Mouse (Mus musculus): ENCODE measurements around the gene AI661453. TPM values are rescaled to one million over a fixed set of nuclear protein-coding genes. Genes with fewer than 3 reads are reported as not detected.

The AI661453 gene
- polyA plus RNA-seq, 1 experiment: 1.4 TPM

DNA sequence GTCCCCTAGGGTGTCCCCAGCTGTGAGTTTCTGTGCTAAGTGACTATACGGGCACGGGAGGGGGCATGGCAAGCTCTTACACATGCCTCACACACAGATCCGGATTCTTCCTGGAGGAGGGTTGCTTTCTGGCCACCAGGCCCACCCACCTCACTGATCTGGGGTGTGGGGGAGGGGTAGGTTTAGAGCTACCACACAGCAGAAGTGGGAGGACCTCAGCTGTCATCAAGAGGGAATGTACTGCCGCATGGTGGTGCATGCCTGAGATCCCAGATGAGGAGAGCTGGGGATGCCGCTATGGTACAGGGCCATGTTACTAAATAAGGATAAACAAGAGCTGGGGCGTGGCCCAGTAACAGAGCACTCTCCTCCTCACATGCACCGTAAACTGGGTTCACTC lies 13.8 kb downstream of the AI661453 start:
- Histone ChIP-seq H3K4me3 (ENCODE audit: insufficient read depth, low read length) (no peak overlapping the region), H3K27ac (ENCODE audit: insufficient read depth, low read length) (no peak overlapping the region)

DNA sequence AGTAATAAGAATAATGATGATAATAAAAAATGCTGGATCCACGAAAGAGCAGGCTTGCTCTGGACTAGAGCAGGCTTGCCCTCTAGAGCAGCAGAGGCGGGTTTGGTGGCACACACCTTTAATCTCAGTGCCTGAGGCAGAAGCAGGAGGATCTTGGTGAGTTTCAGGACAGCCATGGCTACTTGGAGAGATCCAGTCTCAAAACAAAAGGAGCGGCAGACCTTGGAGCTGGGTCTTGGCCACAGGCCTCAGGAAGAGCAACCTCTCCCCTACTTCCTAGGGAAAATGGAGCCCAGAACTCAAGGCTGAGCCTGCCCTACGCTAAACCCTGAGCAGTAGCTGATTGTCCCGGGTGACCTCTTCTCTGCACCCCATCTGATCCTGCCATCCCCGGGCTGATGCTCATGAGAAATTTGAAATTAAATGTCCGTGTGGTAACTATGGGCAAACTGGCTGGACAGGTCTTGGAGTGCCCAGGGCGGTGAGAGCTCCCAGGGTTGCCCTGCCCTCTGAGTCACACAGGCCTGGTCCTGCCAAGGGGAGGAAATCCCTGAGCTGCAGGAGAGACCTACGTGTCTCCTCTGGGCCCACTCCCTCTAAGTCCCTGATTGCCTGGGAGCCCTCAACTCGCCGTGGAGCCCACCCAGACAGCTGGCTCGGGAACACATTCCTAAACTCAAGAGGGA lies 14.6 kb downstream of the AI661453 start:
- no peak overlapping the region for H3K27ac ChIP-seq (ENCODE audit: insufficient read depth, low read length)
- TF ChIP-seq CTCF (IDR thresholded peaks at IDR 0.05; ENCODE audit: borderline replicate concordance, insufficient read depth, low read length): no peak
- no peak for TF ChIP-seq POLR2A (IDR thresholded peaks at IDR 0.05; ENCODE audit: low read depth, low read length)
- H3K4me1 ChIP-seq (ENCODE audit: control insufficient read depth, insufficient read depth, low read length): peaks cover 5% of the 10 kb centered on the region; the same call in 1 of the 2 replicates
- H3K4me3 ChIP-seq (ENCODE audit: insufficient read depth, low read length): no peak overlapping the region

More for the DNA sequence above, 13.8 kb downstream of the AI661453 start:
- H3K4me1 ChIP-seq (ENCODE audit: control insufficient read depth, insufficient read depth, low read length): peaks cover 5% of the 10 kb centered on the region; the same call in 1 of the 2 replicates
- TF ChIP-seq CTCF (IDR thresholded peaks at IDR 0.05; ENCODE audit: borderline replicate concordance, insufficient read depth, low read length) (no peak), POLR2A (IDR thresholded peaks at IDR 0.05; ENCODE audit: low read depth, low read length) (no peak)

DNA sequence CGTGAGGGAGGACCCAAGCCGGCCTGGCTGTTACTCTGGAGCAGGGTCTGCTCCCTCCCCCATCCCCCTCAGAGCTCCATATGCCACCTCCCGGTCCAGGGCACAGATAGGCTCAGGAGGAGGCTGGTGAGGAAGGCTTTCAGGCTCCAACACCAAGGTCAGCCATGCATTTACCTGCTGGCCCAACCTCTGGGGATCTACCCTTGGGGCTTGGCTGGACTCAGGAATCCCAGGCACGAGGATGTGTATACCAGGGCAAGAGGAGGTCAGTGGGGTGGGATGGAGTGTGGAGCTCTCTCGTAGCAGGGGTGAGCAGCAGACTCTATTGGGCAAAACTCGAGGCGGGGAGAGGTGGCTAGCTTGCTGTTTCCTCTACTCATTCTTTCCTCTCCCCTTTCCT lies 16.5 kb downstream of the AI661453 start:
- no peak overlapping the region for H3K27ac ChIP-seq (ENCODE audit: insufficient read depth, low read length)
- TF ChIP-seq CTCF (IDR thresholded peaks at IDR 0.05; ENCODE audit: borderline replicate concordance, insufficient read depth, low read length) (no peak), POLR2A (IDR thresholded peaks at IDR 0.05; ENCODE audit: low read depth, low read length) (no peak)
- peaks cover 5% of the 10 kb centered on the region; the same call in 1 of the 2 replicates for H3K4me1 ChIP-seq (ENCODE audit: control insufficient read depth, insufficient read depth, low read length)
- no peak overlapping the region for H3K4me3 ChIP-seq (ENCODE audit: insufficient read depth, low read length)

DNA sequence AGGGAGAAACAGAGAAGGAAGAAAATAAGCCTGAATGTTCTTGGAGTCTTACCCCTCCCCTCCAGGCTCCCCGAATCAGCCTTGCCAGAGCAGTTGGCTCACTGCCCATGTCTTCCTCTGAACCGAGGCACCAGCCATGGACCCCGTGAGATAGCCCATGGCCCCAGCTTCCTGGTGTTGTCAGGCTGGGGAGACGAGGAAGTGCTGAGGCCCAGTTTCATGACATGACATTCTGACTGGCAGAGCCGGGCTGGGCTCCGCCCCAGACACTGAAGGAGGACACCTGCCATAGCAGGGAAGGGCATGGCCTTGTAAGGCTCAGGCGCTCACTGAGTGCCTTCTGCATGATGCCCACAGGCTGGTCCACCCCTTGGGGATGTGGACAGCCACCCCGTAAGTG lies 18.3 kb downstream of the AI661453 start:
- no peak overlapping the region for H3K4me3 ChIP-seq (ENCODE audit: insufficient read depth, low read length)
- H3K27ac ChIP-seq (ENCODE audit: insufficient read depth, low read length): no peak overlapping the region
- 0 out of 2 replicates have a peak, but pooled peaks cover 2% of the 10 kb centered on the region for H3K4me1 ChIP-seq (ENCODE audit: control insufficient read depth, insufficient read depth, low read length)
- TF ChIP-seq CTCF (IDR thresholded peaks at IDR 0.05; ENCODE audit: borderline replicate concordance, insufficient read depth, low read length) (no peak), POLR2A (IDR thresholded peaks at IDR 0.05; ENCODE audit: low read depth, low read length) (no peak)

DNA sequence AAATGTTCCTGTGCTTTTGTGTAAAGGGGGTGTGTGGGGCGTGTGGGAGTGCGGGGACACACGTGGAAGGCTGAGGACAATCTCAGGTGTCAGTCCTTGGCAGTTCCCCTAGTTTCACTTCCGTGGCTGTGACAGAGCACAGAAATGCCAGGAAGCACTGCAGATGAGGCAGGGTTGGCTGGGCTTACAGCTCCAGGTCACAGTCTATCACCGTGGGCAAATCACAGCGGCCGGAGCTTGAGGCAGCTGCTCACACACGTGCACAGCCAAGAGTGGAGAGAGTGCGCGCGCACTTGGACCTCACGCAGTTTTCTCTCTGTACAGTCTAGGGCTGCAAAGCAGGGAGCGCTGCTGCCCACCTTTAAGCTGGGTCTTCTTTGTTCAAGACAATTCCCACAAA lies 21.9 kb downstream of the AI661453 start:
- H3K27ac ChIP-seq (ENCODE audit: insufficient read depth, low read length): no peak overlapping the region
- TF ChIP-seq POLR2A (IDR thresholded peaks at IDR 0.05; ENCODE audit: low read depth, low read length) (no peak), CTCF (IDR thresholded peaks at IDR 0.05; ENCODE audit: borderline replicate concordance, insufficient read depth, low read length) (no peak)
- H3K4me3 ChIP-seq (ENCODE audit: insufficient read depth, low read length): no peak overlapping the region
- H3K4me1 ChIP-seq (ENCODE audit: control insufficient read depth, insufficient read depth, low read length): 0 out of 2 replicates have a peak, but pooled peaks cover under 1% of the 10 kb centered on the region

DNA sequence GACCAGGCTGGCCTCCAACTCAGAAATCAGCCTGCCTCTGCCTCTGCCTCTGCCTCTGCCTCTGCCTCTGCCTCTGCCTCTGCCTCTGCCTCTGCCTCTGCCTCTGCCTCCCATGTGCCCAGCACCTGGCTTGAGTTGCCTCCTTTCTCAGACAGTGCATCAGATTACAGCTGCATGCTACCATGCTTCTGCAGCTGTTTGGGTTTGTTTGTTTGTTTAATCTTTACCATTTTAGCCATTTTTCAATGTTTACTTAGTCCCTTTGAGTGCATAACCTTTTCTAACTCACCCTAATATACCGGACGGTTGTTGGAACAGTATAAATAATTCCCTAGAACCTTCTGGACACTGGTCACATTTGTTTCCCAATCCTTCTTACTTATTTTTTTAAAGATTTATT lies 22.5 kb downstream of the AI661453 start:
- H3K27ac ChIP-seq (ENCODE audit: insufficient read depth, low read length): no peak overlapping the region

DNA sequence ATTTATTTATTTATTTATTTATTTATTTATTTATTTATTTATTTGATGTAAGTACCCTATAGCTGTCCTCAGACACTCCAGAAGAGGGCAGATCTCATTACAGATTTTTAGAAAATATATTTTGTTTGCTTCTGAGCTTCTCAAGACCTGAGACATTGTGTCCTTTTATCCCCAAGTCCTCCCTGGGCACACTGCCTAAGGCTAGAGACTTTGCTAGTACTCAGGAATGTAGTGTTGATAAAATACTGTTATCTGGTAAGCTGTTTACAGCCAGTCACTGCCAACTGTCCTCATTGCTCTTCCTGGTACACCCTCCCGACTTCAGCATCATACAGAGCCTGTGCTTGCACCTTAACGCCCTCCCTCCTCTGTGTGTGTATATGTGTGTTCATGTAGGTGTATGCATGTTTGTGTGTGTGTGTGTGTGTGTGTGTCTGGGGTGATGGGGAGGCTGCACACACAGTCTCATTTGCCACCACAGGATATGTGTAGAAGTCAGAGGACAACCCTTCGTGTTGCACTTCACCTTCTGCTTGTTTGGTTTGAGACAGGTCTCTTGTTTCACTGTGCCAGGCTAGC lies 23.0 kb downstream of the AI661453 start:
- Histone ChIP-seq H3K4me3 (ENCODE audit: insufficient read depth, low read length) (no peak overlapping the region), H3K27ac (ENCODE audit: insufficient read depth, low read length) (no peak overlapping the region)
- TF ChIP-seq POLR2A (IDR thresholded peaks at IDR 0.05; ENCODE audit: low read depth, low read length): no peak
- TF ChIP-seq CTCF (IDR thresholded peaks at IDR 0.05; ENCODE audit: borderline replicate concordance, insufficient read depth, low read length): no peak

More for the DNA sequence above, 22.5 kb downstream of the AI661453 start:
- TF ChIP-seq POLR2A (IDR thresholded peaks at IDR 0.05; ENCODE audit: low read depth, low read length) (no peak), CTCF (IDR thresholded peaks at IDR 0.05; ENCODE audit: borderline replicate concordance, insufficient read depth, low read length) (no peak)
- Histone ChIP-seq H3K4me1 (ENCODE audit: control insufficient read depth, insufficient read depth, low read length) (no peaks in the 10 kb centered on the region), H3K4me3 (ENCODE audit: insufficient read depth, low read length) (no peak overlapping the region)

DNA sequence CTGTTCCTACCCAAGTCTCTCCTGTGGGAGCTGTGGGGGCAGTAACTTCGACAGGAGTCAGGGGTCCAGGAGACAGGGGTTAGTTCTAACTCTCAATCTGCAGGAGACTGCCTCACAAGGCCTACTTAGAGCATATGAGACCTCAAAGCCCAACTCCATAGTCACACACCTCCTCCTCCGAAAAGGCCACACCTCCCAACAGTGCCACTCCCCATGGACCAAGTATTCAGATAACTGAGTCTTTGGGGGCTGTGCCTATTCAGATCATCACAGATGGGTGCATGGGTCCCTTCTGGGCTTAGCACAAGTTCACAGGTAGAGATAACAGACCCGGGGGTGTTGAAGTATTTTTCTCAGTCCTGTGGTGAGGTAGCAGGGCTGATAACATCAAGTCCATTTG lies 25.3 kb downstream of the AI661453 start:
- Histone ChIP-seq H3K4me3 (ENCODE audit: insufficient read depth, low read length) (no peak overlapping the region), H3K4me1 (ENCODE audit: control insufficient read depth, insufficient read depth, low read length) (no peaks in the 10 kb centered on the region), H3K27ac (ENCODE audit: insufficient read depth, low read length) (no peak overlapping the region)
- TF ChIP-seq POLR2A (IDR thresholded peaks at IDR 0.05; ENCODE audit: low read depth, low read length) (no peak), CTCF (IDR thresholded peaks at IDR 0.05; ENCODE audit: borderline replicate concordance, insufficient read depth, low read length) (no peak)

More for the DNA sequence above, 23.0 kb downstream of the AI661453 start:
- H3K4me1 ChIP-seq (ENCODE audit: control insufficient read depth, insufficient read depth, low read length): no peaks in the 10 kb centered on the region

DNA sequence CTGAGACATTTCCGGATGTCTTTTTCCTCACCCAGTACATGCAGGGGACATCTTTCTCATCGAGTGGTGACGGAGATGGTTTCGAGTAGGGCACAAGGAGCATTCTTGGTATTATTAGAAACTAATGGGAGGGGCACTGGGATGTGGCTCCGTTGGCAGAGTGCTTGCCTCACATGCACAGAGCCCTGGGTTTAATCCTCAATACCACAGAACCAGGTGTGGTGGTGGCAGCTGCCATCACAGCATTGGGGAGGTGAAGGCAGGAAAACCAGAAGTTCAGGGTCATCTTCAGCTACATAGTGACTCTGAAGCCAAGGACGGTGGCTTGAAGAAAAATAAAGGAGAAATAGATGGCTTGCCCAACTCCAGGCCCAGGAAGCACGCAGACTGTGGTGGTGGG lies 25.8 kb downstream of the AI661453 start:
- TF ChIP-seq POLR2A (IDR thresholded peaks at IDR 0.05; ENCODE audit: low read depth, low read length): no peak
- no peak for TF ChIP-seq CTCF (IDR thresholded peaks at IDR 0.05; ENCODE audit: borderline replicate concordance, insufficient read depth, low read length)
- Histone ChIP-seq H3K4me3 (ENCODE audit: insufficient read depth, low read length) (no peak overlapping the region), H3K27ac (ENCODE audit: insufficient read depth, low read length) (no peak overlapping the region), H3K4me1 (ENCODE audit: control insufficient read depth, insufficient read depth, low read length) (no peaks in the 10 kb centered on the region)

DNA sequence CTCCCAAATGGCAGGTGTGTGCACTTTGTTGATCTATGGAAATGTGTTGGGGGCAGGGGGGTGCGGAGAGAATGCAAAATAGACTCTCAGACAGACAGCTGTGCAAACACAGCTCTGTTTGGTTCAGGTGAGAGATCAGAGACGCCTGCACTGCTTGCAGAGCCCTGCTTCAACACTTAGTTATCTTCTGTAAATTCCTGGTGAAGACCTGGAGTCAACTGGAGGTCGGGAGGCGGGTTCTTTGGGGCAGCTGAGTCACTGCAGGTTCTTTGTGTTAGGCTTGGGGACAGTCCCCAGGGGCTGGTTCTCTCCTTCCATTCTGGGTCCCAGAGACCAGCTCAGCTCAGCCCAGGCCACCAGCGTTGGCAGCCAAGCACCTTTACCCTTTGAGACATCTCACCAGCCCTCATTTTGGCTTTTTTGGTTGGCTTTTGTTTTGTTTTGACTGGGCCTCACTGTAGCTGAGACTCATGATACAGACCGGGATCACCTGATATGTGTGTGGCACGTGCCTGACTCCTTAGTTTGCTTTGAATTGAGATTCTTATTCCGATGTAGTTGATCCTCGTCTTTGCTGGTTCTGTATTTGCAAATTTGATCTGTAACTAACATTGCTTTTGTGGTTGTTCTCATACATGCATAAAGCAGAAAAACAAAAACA lies 26.4 kb downstream of the AI661453 start:
- no peak for TF ChIP-seq POLR2A (IDR thresholded peaks at IDR 0.05; ENCODE audit: low read depth, low read length)
- TF ChIP-seq CTCF (IDR thresholded peaks at IDR 0.05; ENCODE audit: borderline replicate concordance, insufficient read depth, low read length): no peak
- Histone ChIP-seq H3K4me1 (ENCODE audit: control insufficient read depth, insufficient read depth, low read length) (no peaks in the 10 kb centered on the region), H3K27ac (ENCODE audit: insufficient read depth, low read length) (no peak overlapping the region), H3K4me3 (ENCODE audit: insufficient read depth, low read length) (no peak overlapping the region)

All from embryonic fibroblast, embryonic 13.5 days (primary cell).